ENCODE assay signal across 10 mouse cellular contexts in genomic region chr5:4834819-4835480, GRCm38 (mm10).
DNase-seq lines count a peak whose midpoint lies in the region; ATAC-seq and TF ChIP-seq lines count a peak whose summit lies in the region.
"Had no signal": no experiment of that assay in that cellular context is flagged by ENCODE, and none has a peak within 500 bp of the region (broad histone marks: within the 10 kb centered on the region; RNA-seq: fewer than 3 reads in every experiment).

No protein-coding gene starts in this region.

- H3K9me3 ChIP-seq in forebrain, embryonic 11.5 days (ENCODE audit: control insufficient read depth, low read length) = no peaks in the 10 kb centered on the region
- H3K9me3 ChIP-seq in midbrain, embryonic 11.5 days (ENCODE audit: control insufficient read depth, low read length) = no peaks in the 10 kb centered on the region
- H3K9me3 ChIP-seq: stomach, embryonic 15.5 days had no signal

- H3K4me1 ChIP-seq in forebrain, embryonic 11.5 days (replicated peaks; ENCODE audit: control insufficient read depth, insufficient read depth, low read length) = peaks cover 7% of the 10 kb centered on the region; the same call in 1 of the 2 replicates
- H3K4me1 ChIP-seq in kidney, adult 2 months (ENCODE audit: control insufficient read depth, insufficient read depth, low read length) = 0 out of 2 replicates have a peak, but pooled peaks cover 2% of the 10 kb centered on the region
- H3K4me1 ChIP-seq in midbrain, embryonic 11.5 days (ENCODE audit: control insufficient read depth, insufficient read depth, low read length) = peaks cover 15% of the 10 kb centered on the region

- 20% methylated on average over 13 of the region's 13 CpGs for WGBS in forebrain, embryonic 11.5 days
- 27% methylated on average over 13 of the region's 13 CpGs for WGBS in kidney, adult 2 months
- 17% methylated on average over 13 of the region's 13 CpGs for WGBS in midbrain, embryonic 11.5 days

- peak overlapping the region; percentile 62 for H3K27ac ChIP-seq in forebrain, embryonic 11.5 days (ENCODE audit: low read depth, low read length)
- no peak overlapping the region for H3K27ac ChIP-seq in kidney, adult 2 months (ENCODE audit: insufficient read depth, low read depth, low read length)
- peak overlapping the region; percentile 62 for H3K27ac ChIP-seq in midbrain, embryonic 11.5 days (ENCODE audit: low read depth, low read length)
- H3K27ac ChIP-seq: liver, embryonic 14.5 days; stomach, embryonic 15.5 days had no signal

- DNase-seq in brain, embryonic 14.5 days (ENCODE audit: low read depth) = peak; percentile 83
- DNase-seq in forebrain, embryonic 11.5 days (ENCODE audit: low spot score) = peak; percentile 62
- peak; percentile 28 for DNase-seq in kidney, adult 2 months
- peak; percentile 91 for DNase-seq in midbrain, embryonic 11.5 days (ENCODE audit: low spot score, missing footprints)
- DNase-seq in cerebellum, adult 11 months = no peak
- DNase-seq in natural killer cell, adult 2 months (ENCODE audit: low spot score in 2 of 2) = no peak
- DNase-seq in left cerebral cortex, adult 18-20 months (ENCODE audit: low spot score in 2 of 2) = no peak
- no peak for DNase-seq in layer of hippocampus, adult 9-11 months

- peak; percentile 89 for ATAC-seq in forebrain, embryonic 11.5 days (replicated peaks; ENCODE audit: low FRiP score)
- ATAC-seq in midbrain, embryonic 11.5 days (ENCODE audit: low FRiP score) = peak; percentile 90

- H3K9ac ChIP-seq in forebrain, embryonic 11.5 days (ENCODE audit: low read length) = peak overlapping the region; percentile 8; the same call in 1 of the 2 replicates
- H3K9ac ChIP-seq in midbrain, embryonic 11.5 days (ENCODE audit: low read length) = no peak overlapping the region
- H3K9ac ChIP-seq: liver, embryonic 14.5 days; stomach, embryonic 15.5 days had no signal

- TF ChIP-seq CTCF in brain, embryonic 14.5 days (IDR thresholded peaks at IDR 0.05; ENCODE audit: borderline replicate concordance, extremely low read depth, insufficient read depth, insufficient read length) = no peak
- no peak for TF ChIP-seq CTCF in kidney, adult 2 months (conservative IDR thresholded peaks at IDR 0.05; ENCODE audit: insufficient read depth, insufficient read length, low read depth, low read length)

- no peak overlapping the region for H3K4me3 ChIP-seq in forebrain, embryonic 11.5 days (ENCODE audit: low read depth, low read length)
- H3K4me3 ChIP-seq in kidney, adult 2 months (ENCODE audit: insufficient read depth, low read depth, low read length) = no peak overlapping the region
- no peak overlapping the region for H3K4me3 ChIP-seq in midbrain, embryonic 11.5 days (ENCODE audit: low read depth, low read length)
- H3K4me3 ChIP-seq: stomach, embryonic 15.5 days had no signal

- H3K4me2 ChIP-seq in forebrain, embryonic 11.5 days (ENCODE audit: low read depth, low read length, severe bottlenecking) = no peak overlapping the region
- no peak overlapping the region for H3K4me2 ChIP-seq in midbrain, embryonic 11.5 days
- H3K4me2 ChIP-seq: stomach, embryonic 15.5 days had no signal

- no peak for TF ChIP-seq POLR2A in brain, embryonic 14.5 days (IDR thresholded peaks at IDR 0.05; ENCODE audit: borderline replicate concordance, extremely low read depth, insufficient read depth, insufficient read length, poor library complexity, severe bottlenecking)
- no peak for TF ChIP-seq POLR2A in kidney, adult 2 months (IDR thresholded peaks at IDR 0.05; ENCODE audit: low read depth, low read length)

- no peaks in the 10 kb centered on the region for H3K36me3 ChIP-seq in forebrain, embryonic 11.5 days (ENCODE audit: control insufficient read depth, insufficient read depth, low read length)
- H3K36me3 ChIP-seq in kidney, adult 2 months (ENCODE audit: control insufficient read depth, insufficient read depth, low read length) = no peaks in the 10 kb centered on the region
- no peaks in the 10 kb centered on the region for H3K36me3 ChIP-seq in midbrain, embryonic 11.5 days (ENCODE audit: control insufficient read depth, insufficient read depth, low read length)
- H3K36me3 ChIP-seq: stomach, embryonic 15.5 days had no signal

- H3K27me3 ChIP-seq in forebrain, embryonic 11.5 days (ENCODE audit: control insufficient read depth, insufficient read depth, low read length) = no peaks in the 10 kb centered on the region
- H3K27me3 ChIP-seq in kidney, adult 2 months (replicated peaks; ENCODE audit: control insufficient read depth, insufficient read depth, low read length) = no peaks in the 10 kb centered on the region
- no peaks in the 10 kb centered on the region for H3K27me3 ChIP-seq in midbrain, embryonic 11.5 days (ENCODE audit: control insufficient read depth, insufficient read depth, low read length)
- H3K27me3 ChIP-seq: stomach, embryonic 15.5 days had no signal

Comparison
In these comparisons a context has a peak if more than half of its experiments do, and no peak if none do; other contexts are left out.
1. DNase-seq: peak in brain, embryonic 14.5 days (single experiment), forebrain, embryonic 11.5 days (single experiment), kidney, adult 2 months (single experiment) and midbrain, embryonic 11.5 days (single experiment); none in cerebellum, adult 11 months (single experiment), natural killer cell, adult 2 months (0 of 2), left cerebral cortex, adult 18-20 months (0 of 2) and layer of hippocampus, adult 9-11 months (single experiment).